Mouse (Mus musculus): ENCODE measurements around the gene Vdr. TPM values are rescaled to one million over a fixed set of nuclear protein-coding genes. Genes with fewer than 3 reads are reported as not detected.
A peak's percentile ranks its signal among the peaks of the same experiment; 100 is the strongest.

Gene Vdr
- polyA plus RNA-seq, 1 experiment from 2014 or later: 1.5 TPM

DNA sequence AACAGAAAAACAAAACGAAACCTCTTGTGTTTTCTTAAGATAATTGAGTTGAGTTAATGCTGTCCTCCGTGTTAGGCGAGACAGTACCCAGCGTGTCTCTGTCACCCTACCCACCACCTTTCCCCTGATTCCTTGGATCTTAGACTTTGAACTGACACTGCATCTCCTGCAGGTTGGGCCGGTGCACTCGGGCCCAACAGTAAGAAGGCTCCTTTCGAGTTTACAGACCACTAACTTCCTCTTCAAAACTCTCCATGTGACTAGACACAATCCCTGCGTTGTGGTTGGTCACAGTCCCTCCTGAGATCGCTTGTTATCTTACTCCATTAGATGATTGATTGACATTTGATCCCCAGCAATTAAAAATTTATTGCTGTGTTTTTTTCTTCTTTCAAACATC lies 7.6 kb upstream of the Vdr start:
- Histone ChIP-seq H3K4me2 (replicated peaks) (no peak overlapping the region), H3K9me3 (no peaks in the 10 kb centered on the region), H3K9ac (no peak overlapping the region), H3K27me3 (replicated peaks) (no peaks in the 10 kb centered on the region), H3K36me3 (no peaks in the 10 kb centered on the region), H3K4me3 (replicated peaks) (no peak overlapping the region), H3K27ac (no peak overlapping the region), H3K4me1 (replicated peaks) (peaks cover 8% of the 10 kb centered on the region)
- WGBS: 67% methylated on average over 9 of the region's 9 CpGs
- no peak for ATAC-seq

DNA sequence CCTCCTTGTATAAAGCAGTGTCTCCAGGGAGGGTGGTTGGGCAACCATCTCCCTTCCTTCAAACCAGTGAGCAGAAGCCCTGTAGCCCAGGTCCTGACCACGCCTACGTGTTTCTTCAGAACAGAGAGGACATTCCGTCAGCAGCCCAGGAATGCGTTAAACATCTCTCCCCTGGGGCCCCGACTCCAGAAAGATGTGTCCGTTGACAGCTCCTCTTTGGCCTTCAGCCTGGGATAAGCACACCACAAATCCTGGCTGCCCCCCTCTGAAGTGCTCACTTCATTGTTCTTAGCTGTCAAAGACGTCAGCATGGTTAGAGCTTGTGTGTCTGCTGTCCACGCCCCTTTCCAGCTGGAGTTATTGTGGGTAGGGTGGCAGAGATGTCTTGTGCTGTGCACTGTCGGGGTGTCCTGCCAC lies 3.9 kb upstream of the Vdr start:
- Histone ChIP-seq H3K9me3 (no peaks in the 10 kb centered on the region), H3K9ac (no peak overlapping the region), H3K4me1 (replicated peaks) (peaks cover 8% of the 10 kb centered on the region), H3K4me3 (replicated peaks) (no peak overlapping the region), H3K27me3 (replicated peaks) (no peaks in the 10 kb centered on the region), H3K27ac (no peak overlapping the region), H3K4me2 (replicated peaks) (peak overlapping the region; percentile 35), H3K36me3 (no peaks in the 10 kb centered on the region)
- WGBS: 8% methylated on average over 9 of the region's 9 CpGs
- ATAC-seq: 0 out of 2 replicates have a peak, but pooled peaks have one; percentile 53

DNA sequence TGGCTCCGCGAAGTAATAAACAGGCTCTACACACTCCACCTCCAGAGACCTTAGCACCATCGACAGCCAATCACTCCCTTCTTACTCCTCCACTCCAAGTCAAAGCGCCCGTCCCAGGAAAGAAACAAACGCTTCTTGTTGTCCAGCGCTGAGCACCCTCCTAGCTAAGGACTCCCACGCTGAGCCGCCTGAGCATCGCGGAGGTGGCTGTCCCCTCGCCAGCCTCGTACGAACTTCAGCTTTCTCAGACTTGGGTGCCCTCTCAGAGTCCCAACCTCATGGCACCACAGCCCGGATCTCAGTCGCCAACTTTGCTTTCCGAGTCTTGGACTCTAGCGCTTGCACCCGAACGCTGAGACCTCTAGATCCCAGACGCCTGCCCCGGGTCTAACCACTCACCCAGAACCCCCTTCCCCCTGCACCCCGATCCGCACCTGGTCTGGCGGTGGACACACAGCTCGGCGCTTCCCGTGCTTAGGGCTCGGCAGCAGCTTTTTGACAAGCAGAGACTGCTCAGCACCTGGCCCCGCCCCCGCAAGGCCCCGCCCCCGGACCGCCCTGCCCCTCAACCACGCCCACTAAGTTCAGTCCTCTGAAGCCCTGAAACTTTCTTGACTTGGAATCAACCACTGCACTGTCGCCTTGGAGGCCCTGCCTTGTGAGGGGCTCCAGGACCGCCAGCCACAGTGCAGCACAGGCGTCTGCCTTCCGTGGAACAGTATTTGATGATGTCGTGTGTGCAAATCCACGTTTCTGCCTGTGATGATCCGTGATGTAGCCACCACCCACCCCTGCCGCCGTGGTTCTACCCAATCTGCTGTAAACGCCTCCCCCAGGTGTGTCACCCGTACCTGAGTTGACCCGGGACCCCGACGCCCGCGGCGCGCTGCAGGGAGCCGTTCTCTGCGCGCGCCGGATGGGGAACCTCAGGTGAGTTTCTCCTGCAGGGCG lies 2.4 kb downstream of the Vdr start:
- H3K9ac ChIP-seq: peak overlapping the region; percentile 34

DNA sequence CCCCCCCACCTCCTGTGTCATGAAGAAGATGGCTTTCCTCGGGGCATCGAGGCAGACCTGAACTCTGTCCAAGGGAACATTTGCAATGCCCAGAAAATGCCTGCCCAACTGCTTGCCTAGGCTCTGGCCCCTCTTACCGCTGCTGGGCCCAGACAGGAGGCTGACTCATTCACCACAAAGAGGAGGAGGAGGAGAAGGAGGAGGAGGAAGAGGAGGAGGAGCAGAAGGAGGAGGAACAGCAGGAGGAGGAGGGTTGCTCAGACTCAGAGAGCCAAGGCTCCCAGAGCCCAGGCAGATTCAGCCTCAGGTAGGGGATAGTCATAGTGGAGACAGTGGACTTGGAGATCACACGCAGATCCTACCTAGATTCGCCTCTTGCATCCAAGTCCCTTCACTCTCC lies 3.2 kb downstream of the Vdr start:
- 46% methylated on average over 5 of the region's 5 CpGs for WGBS
- no peak overlapping the region for H3K27ac ChIP-seq
- no peak overlapping the region for H3K9ac ChIP-seq

More for the DNA sequence above, 2.4 kb downstream of the Vdr start:
- H3K4me1 ChIP-seq (replicated peaks): peaks cover 28% of the 10 kb centered on the region
- H3K9me3 ChIP-seq: no peaks in the 10 kb centered on the region
- H3K27ac ChIP-seq: no peak overlapping the region
- peak overlapping the region; percentile 90 for H3K4me2 ChIP-seq (replicated peaks)
- under 1% methylated on average over 59 of the region's 59 CpGs for WGBS
- H3K4me3 ChIP-seq (replicated peaks): peak overlapping the region; percentile 48
- H3K36me3 ChIP-seq: no peaks in the 10 kb centered on the region
- peak; percentile 94 for ATAC-seq
- H3K27me3 ChIP-seq (replicated peaks): 0 out of 2 replicates have a peak, but pooled peaks cover 8% of the 10 kb centered on the region

DNA sequence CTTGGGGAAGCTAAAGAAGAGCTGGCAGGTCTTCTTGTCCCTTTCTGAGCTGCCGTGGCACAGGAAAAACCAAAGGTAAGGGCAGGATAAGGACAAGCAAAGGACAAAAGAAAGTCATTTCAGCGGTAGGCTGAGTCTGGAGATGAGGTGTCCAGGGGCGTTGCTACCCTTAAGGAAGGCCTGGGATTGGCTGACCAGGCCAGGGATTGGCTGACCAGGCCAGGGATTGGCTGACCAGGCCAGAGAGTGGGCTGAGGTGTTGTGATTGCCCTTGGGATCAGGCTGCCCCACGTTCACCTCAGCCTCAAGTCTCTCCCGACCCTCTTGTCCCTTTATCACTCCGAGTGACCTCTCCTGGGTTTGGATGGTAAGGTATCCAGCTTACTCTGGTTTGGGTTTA lies 5.1 kb downstream of the Vdr start:
- Histone ChIP-seq H3K27ac (no peak overlapping the region), H3K27me3 (replicated peaks) (0 out of 2 replicates have a peak, but pooled peaks cover 8% of the 10 kb centered on the region), H3K4me2 (replicated peaks) (no peak overlapping the region), H3K4me1 (replicated peaks) (peaks cover 31% of the 10 kb centered on the region), H3K9me3 (no peaks in the 10 kb centered on the region), H3K4me3 (replicated peaks) (no peak overlapping the region), H3K36me3 (no peaks in the 10 kb centered on the region), H3K9ac (no peak overlapping the region)
- 85% methylated on average over 6 of the region's 6 CpGs for WGBS
- ATAC-seq: no peak

More for the DNA sequence above, 3.2 kb downstream of the Vdr start:
- Histone ChIP-seq H3K36me3 (no peaks in the 10 kb centered on the region), H3K9me3 (no peaks in the 10 kb centered on the region), H3K4me3 (replicated peaks) (peak overlapping the region; percentile 48; the same call in 1 of the 2 replicates), H3K4me1 (replicated peaks) (peaks cover 28% of the 10 kb centered on the region), H3K4me2 (replicated peaks) (peak overlapping the region; percentile 90), H3K27me3 (replicated peaks) (0 out of 2 replicates have a peak, but pooled peaks cover 8% of the 10 kb centered on the region)
- peak; percentile 11; the same call in 1 of the 2 replicates for ATAC-seq

DNA sequence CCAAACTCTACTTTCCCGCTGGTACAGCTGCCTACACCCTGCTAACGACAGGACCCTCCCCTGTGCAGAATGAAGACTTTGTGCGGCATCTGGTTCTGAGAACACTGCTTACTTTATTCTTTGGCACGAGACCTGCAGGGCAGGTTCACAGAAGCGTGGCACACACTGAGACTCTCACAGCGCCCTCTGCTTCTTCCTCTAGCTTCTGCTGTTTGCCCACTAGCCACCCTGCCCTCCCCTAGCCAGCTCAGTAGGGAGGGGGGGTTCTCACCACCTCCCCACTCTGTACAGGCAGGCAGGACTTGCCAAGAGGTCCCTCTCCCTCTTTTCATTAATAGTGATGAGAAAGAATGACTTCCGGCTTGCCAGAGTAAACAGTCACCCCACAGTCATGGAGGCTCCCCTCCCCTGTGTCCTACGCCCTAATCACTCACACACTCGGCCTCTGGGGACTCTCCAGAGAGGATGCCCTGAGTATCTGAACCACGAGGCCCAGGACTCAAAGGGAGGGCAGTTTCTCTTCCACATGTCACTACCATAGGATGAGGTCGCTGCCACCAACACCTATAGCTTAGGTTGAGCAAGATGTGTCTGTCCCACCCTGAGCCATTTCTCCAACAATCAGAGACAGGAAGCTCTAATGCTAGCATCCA lies 6.0 kb downstream of the Vdr start:
- Histone ChIP-seq H3K4me1 (replicated peaks) (peaks cover 35% of the 10 kb centered on the region), H3K4me2 (replicated peaks) (0 out of 2 replicates have a peak overlapping the region, but pooled peaks have one; percentile 20), H3K4me3 (replicated peaks) (no peak overlapping the region), H3K9me3 (no peaks in the 10 kb centered on the region), H3K27ac (no peak overlapping the region), H3K27me3 (replicated peaks) (0 out of 2 replicates have a peak, but pooled peaks cover 8% of the 10 kb centered on the region), H3K9ac (no peak overlapping the region), H3K36me3 (no peaks in the 10 kb centered on the region)
- 42% methylated on average over 11 of the region's 11 CpGs for WGBS
- ATAC-seq: peak; percentile 11; the same call in 1 of the 2 replicates

DNA sequence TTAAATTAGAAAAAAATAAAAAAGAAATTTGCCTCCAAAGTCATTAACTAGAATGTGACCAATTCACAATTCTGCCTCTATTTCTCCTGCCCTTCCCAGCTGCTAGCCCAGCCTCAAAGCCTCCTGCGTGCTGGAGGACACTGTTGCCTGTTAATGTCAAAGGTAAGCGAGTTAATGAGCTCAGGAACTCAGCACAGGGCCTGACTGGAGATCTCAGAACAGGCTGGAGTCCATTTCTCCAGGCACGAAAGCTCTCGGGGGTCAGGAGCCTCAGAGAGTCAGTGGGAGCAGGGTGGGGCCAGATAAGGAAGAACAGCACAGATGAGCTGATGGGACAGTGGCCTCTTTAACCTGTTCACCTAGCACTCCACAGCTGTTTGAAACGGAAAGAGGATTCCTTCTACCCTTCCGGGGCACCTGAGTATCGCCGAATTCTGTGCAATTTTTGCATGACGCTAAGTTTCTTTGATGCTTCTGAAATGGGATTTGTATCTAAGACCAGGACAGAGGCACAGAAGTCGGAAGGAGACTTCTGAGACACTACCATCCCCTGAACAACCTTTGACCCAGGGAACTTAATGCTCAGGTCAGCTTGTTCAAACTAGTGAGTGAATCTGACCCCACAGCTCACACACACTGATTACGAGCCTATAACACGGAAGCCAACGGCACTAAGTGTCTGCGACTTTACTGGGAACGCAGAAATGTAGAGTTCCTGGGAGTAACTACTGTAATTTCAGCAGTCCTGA lies 7.0 kb downstream of the Vdr start:
- Histone ChIP-seq H3K9ac (no peak overlapping the region), H3K4me2 (replicated peaks) (no peak overlapping the region), H3K4me1 (replicated peaks) (peaks cover 31% of the 10 kb centered on the region), H3K36me3 (no peaks in the 10 kb centered on the region), H3K9me3 (no peaks in the 10 kb centered on the region), H3K27ac (no peak overlapping the region), H3K27me3 (replicated peaks) (0 out of 2 replicates have a peak, but pooled peaks cover 6% of the 10 kb centered on the region), H3K4me3 (replicated peaks) (no peak overlapping the region)
- WGBS: 67% methylated on average over 15 of the region's 15 CpGs
- no peak for ATAC-seq

DNA sequence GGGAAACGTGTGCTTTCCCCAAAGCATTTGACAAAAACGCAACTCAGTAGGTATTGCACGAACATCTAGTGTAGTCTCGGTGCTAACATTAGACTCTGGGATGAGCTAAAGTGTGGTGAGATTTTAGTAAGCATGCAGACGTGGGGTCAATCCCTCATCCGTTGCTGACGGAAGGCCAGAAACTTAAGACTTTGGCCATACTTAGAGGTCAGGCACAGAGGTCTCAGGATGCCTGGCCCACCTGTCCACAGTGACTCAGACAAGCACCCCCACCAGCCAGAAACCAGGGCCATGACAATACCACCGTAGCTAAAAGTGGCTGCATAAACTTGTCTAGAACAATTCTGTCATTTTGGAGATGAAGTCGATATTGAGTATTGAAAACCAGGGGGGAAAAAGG lies 9.4 kb downstream of the Vdr start:
- no peak overlapping the region for H3K9ac ChIP-seq
- H3K9me3 ChIP-seq: no peaks in the 10 kb centered on the region
- 84% methylated on average over 9 of the region's 9 CpGs for WGBS
- H3K36me3 ChIP-seq: no peaks in the 10 kb centered on the region
- H3K27ac ChIP-seq: no peak overlapping the region
- H3K4me2 ChIP-seq (replicated peaks): no peak overlapping the region
- no peaks in the 10 kb centered on the region for H3K27me3 ChIP-seq (replicated peaks)
- peaks cover 18% of the 10 kb centered on the region for H3K4me1 ChIP-seq (replicated peaks)
- H3K4me3 ChIP-seq (replicated peaks): no peak overlapping the region
- no peak for ATAC-seq

DNA sequence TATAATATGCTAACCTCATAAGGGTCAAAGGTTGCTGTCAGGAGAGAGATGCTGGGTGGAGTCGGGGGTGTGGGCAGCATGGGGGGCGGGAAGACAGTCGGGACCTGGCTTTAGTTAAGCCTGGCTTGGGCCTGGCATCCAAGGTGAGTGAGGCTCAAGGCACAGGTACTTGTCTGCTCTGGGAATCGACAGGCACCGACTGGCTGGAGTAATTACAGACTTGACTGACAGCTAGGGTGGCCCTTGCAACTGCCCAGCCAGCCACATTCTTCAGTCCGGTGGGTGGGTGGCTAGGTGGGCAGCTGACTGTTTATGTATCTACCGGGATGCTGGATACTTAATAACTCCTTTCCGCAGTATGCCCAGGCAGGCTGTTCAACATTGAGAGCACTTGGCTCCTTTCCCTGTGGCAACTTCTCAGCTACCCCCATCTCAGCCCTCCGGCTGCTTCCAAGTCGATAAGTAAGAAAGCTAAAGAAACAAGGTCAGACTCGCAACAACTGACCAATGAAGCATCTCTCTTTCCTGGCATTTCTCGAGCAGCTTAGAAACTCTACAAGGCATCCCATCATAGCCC lies 10.0 kb downstream of the Vdr start:
- 66% methylated on average over 12 of the region's 12 CpGs for WGBS
- Histone ChIP-seq H3K27me3 (replicated peaks) (no peaks in the 10 kb centered on the region), H3K4me2 (replicated peaks) (no peak overlapping the region), H3K4me3 (replicated peaks) (no peak overlapping the region), H3K36me3 (no peaks in the 10 kb centered on the region), H3K4me1 (replicated peaks) (peaks cover 18% of the 10 kb centered on the region), H3K9me3 (no peaks in the 10 kb centered on the region), H3K9ac (no peak overlapping the region), H3K27ac (no peak overlapping the region)
- ATAC-seq: no peak

DNA sequence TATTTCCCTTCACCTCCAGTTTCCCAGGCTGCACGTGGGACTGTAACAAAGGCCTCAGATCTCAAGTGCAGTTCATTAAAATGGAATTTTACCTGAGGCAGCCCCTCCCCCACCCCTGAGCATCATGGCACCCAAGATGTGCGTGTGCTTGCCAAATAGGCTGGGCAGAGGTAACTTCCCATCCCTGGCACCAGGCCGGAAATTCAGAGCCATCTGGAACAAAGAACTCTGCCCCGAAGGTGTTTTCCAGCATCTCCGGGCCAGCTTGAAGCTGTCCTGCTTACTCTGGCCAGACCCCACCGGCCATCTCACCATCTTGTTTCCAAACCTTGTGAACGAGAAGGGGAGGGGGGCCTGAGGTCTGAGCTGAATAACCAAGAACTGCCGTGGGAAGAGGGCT lies 10.7 kb downstream of the Vdr start:
- Histone ChIP-seq H3K9ac (no peak overlapping the region), H3K27me3 (replicated peaks) (no peaks in the 10 kb centered on the region), H3K36me3 (no peaks in the 10 kb centered on the region), H3K9me3 (no peaks in the 10 kb centered on the region), H3K27ac (no peak overlapping the region), H3K4me1 (replicated peaks) (peaks cover 16% of the 10 kb centered on the region), H3K4me2 (replicated peaks) (no peak overlapping the region), H3K4me3 (replicated peaks) (no peak overlapping the region)
- WGBS: 84% methylated on average over 8 of the region's 8 CpGs
- ATAC-seq: no peak

DNA sequence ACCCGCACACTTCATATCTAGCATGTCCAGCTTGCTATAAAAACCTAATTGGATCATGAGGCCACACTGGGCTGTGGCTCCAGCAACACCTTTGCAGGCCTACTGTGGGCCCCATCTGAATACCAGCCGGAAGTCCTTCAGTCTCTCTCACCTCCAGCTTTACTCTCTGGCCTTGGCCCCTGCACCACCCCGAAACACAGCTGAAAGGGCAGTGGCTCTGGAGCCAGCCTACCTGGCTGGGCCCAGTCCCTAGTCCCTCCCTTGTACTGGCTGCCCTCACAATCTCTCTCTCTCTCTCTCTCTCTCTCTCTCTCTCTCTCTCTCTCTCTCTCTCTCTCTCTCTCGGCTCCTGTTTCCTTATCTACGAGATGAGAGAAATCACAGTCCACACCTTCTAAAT lies 11.6 kb downstream of the Vdr start:
- Histone ChIP-seq H3K4me2 (replicated peaks) (no peak overlapping the region), H3K27me3 (replicated peaks) (no peaks in the 10 kb centered on the region), H3K9me3 (no peaks in the 10 kb centered on the region), H3K9ac (no peak overlapping the region), H3K4me3 (replicated peaks) (no peak overlapping the region), H3K36me3 (no peaks in the 10 kb centered on the region), H3K4me1 (replicated peaks) (peaks cover 7% of the 10 kb centered on the region; the same call in 1 of the 2 replicates), H3K27ac (no peak overlapping the region)
- 64% methylated on average over 5 of the region's 5 CpGs for WGBS
- ATAC-seq: 0 out of 2 replicates have a peak, but pooled peaks have one; percentile 55

All from intestine, embryonic 15.5 days (tissue).